Mouse (Mus musculus): ENCODE measurements around the gene Tusc2. TPM values are rescaled to one million over a fixed set of nuclear protein-coding genes. Genes with fewer than 3 reads are reported as not detected.

Gene Tusc2
- polyA plus RNA-seq, 1 experiment from 2014 or later, result 63.4 TPM

GRCm38 (mm10) chr9:107600745-107601144 lies 37.7 kb downstream of the Tusc2 start:
- 82% methylated on average over 12 of the region's 12 CpGs for WGBS
- H3K27me3 ChIP-seq (replicated peaks; ENCODE audit: low read depth, poor library complexity, severe bottlenecking), result peaks cover 30% of the 10 kb centered on the region
- H3K9me3 ChIP-seq, result no peaks in the 10 kb centered on the region
- 0 out of 2 replicates have a peak, but pooled peaks cover 4% of the 10 kb centered on the region for H3K36me3 ChIP-seq (replicated peaks)
- peaks cover 44% of the 10 kb centered on the region for H3K4me1 ChIP-seq
- H3K4me3 ChIP-seq, result no peak overlapping the region
- H3K27ac ChIP-seq (replicated peaks), result no peak overlapping the region
- DNase-seq (ENCODE audit: low spot score), result no peak

GRCm38 (mm10) chr9:107601275-107601674 lies 38.2 kb downstream of the Tusc2 start:
- Histone ChIP-seq H3K27ac (replicated peaks) (0 out of 2 replicates have a peak overlapping the region, but pooled peaks have one; percentile 65), H3K4me3 (no peak overlapping the region), H3K4me1 (peaks cover 50% of the 10 kb centered on the region), H3K36me3 (replicated peaks) (0 out of 2 replicates have a peak, but pooled peaks cover 4% of the 10 kb centered on the region), H3K27me3 (replicated peaks; ENCODE audit: low read depth, poor library complexity, severe bottlenecking) (peaks cover 30% of the 10 kb centered on the region), H3K9me3 (no peaks in the 10 kb centered on the region)
- WGBS, result 87% methylated on average over 11 of the region's 11 CpGs
- DNase-seq (ENCODE audit: low spot score), result no peak

GRCm38 (mm10) chr9:107602068-107602648 lies 39.1 kb downstream of the Tusc2 start:
- WGBS, result 15% methylated on average over 10 of the region's 10 CpGs
- peak overlapping the region; percentile 6; the same call in 1 of the 2 replicates for H3K4me3 ChIP-seq
- H3K36me3 ChIP-seq (replicated peaks), result 0 out of 2 replicates have a peak, but pooled peaks cover 4% of the 10 kb centered on the region
- peaks cover 58% of the 10 kb centered on the region for H3K4me1 ChIP-seq
- H3K27ac ChIP-seq (replicated peaks), result peak overlapping the region; percentile 65
- DNase-seq (ENCODE audit: low spot score), result peak; percentile 92
- no peaks in the 10 kb centered on the region for H3K9me3 ChIP-seq
- H3K27me3 ChIP-seq (replicated peaks; ENCODE audit: low read depth, poor library complexity, severe bottlenecking), result peaks cover 35% of the 10 kb centered on the region

GRCm38 (mm10) chr9:107603251-107603650 lies 40.2 kb downstream of the Tusc2 start:
- H3K36me3 ChIP-seq (replicated peaks), result 0 out of 2 replicates have a peak, but pooled peaks cover 4% of the 10 kb centered on the region
- peaks cover 38% of the 10 kb centered on the region for H3K27me3 ChIP-seq (replicated peaks; ENCODE audit: low read depth, poor library complexity, severe bottlenecking)
- no peaks in the 10 kb centered on the region for H3K9me3 ChIP-seq
- peaks cover 69% of the 10 kb centered on the region for H3K4me1 ChIP-seq
- no peak for DNase-seq (ENCODE audit: low spot score)
- peak overlapping the region; percentile 65 for H3K27ac ChIP-seq (replicated peaks)
- 84% methylated on average over 6 of the region's 6 CpGs for WGBS
- no peak overlapping the region for H3K4me3 ChIP-seq

- Histone ChIP-seq H3K4me3 (peak overlapping the region; percentile 32), H3K27me3 (replicated peaks; ENCODE audit: low read depth, poor library complexity, severe bottlenecking) (peaks cover 28% of the 10 kb centered on the region), H3K4me1 (peaks cover 84% of the 10 kb centered on the region), H3K27ac (replicated peaks) (peak overlapping the region; percentile 60), H3K36me3 (replicated peaks) (no peaks in the 10 kb centered on the region), H3K9me3 (no peaks in the 10 kb centered on the region)
- WGBS, result 33% methylated on average over 23 of the region's 23 CpGs
- no peak for DNase-seq (ENCODE audit: low spot score)
These were observed 42.1 kb downstream of the Tusc2 start for GRCm38 (mm10) chr9:107605041-107605661.

GRCm38 (mm10) chr9:107606591-107606990 lies 43.5 kb downstream of the Tusc2 start:
- H3K36me3 ChIP-seq (replicated peaks), result no peaks in the 10 kb centered on the region
- H3K27ac ChIP-seq (replicated peaks), result peak overlapping the region; percentile 80
- peak; percentile 57 for DNase-seq (ENCODE audit: low spot score)
- H3K4me3 ChIP-seq, result peak overlapping the region; percentile 29
- no peaks in the 10 kb centered on the region for H3K9me3 ChIP-seq
- H3K27me3 ChIP-seq (replicated peaks; ENCODE audit: low read depth, poor library complexity, severe bottlenecking), result peaks cover 24% of the 10 kb centered on the region
- WGBS, result 6% methylated on average over 9 of the region's 9 CpGs
- peaks cover 92% of the 10 kb centered on the region for H3K4me1 ChIP-seq

- H3K36me3 ChIP-seq (replicated peaks), result no peaks in the 10 kb centered on the region
- peak overlapping the region; percentile 29 for H3K4me3 ChIP-seq
- H3K4me1 ChIP-seq, result peaks cover 94% of the 10 kb centered on the region
- H3K27ac ChIP-seq (replicated peaks), result peak overlapping the region; percentile 80
- H3K27me3 ChIP-seq (replicated peaks; ENCODE audit: low read depth, poor library complexity, severe bottlenecking), result peaks cover 24% of the 10 kb centered on the region
- H3K9me3 ChIP-seq, result no peaks in the 10 kb centered on the region
- DNase-seq (ENCODE audit: low spot score), result no peak
- WGBS, result 71% methylated on average over 2 of the region's 2 CpGs
These were observed 44.0 kb downstream of the Tusc2 start for GRCm38 (mm10) chr9:107607036-107607435.

- Histone ChIP-seq H3K9me3 (no peaks in the 10 kb centered on the region), H3K27ac (replicated peaks) (peak overlapping the region; percentile 80), H3K36me3 (replicated peaks) (no peaks in the 10 kb centered on the region), H3K4me1 (peaks cover 94% of the 10 kb centered on the region), H3K4me3 (no peak overlapping the region), H3K27me3 (replicated peaks; ENCODE audit: low read depth, poor library complexity, severe bottlenecking) (peaks cover 21% of the 10 kb centered on the region)
- 57% methylated on average over 9 of the region's 9 CpGs for WGBS
- DNase-seq (ENCODE audit: low spot score), result no peak
These were observed 44.7 kb downstream of the Tusc2 start for GRCm38 (mm10) chr9:107607653-107608245.

GRCm38 (mm10) chr9:107608741-107609432 lies 45.8 kb downstream of the Tusc2 start, which contains the start of gene Sema3b:
Gene Sema3b, minus strand, starts transcription at chr9:107609229.
- peak within 1 kb of the TSS; percentile 33 for H3K4me3 ChIP-seq
- DNase-seq (ENCODE audit: low spot score), result peak; percentile 61
- no peaks in the 10 kb centered on the region for H3K9me3 ChIP-seq
- H3K27ac ChIP-seq (replicated peaks), result peak within 1 kb of the TSS; percentile 80
- peaks cover 4% of the 10 kb centered on the region for H3K36me3 ChIP-seq (replicated peaks)
- H3K27me3 ChIP-seq (replicated peaks; ENCODE audit: low read depth, poor library complexity, severe bottlenecking), result peaks cover 10% of the 10 kb centered on the region
- H3K4me1 ChIP-seq, result peaks cover 94% of the 10 kb centered on the region
- 34% methylated on average over 12 of the region's 12 CpGs for WGBS

- Histone ChIP-seq H3K4me1 (peaks cover 92% of the 10 kb centered on the region), H3K4me3 (peak overlapping the region; percentile 33)
- WGBS, result 62% methylated on average over 4 of the region's 4 CpGs
These were observed 46.4 kb downstream of the Tusc2 start for GRCm38 (mm10) chr9:107609433-107609830.

GRCm38 (mm10) chr9:107611456-107612190 lies 48.6 kb downstream of the Tusc2 start:
- peak overlapping the region; percentile 96 for H3K27ac ChIP-seq (replicated peaks)
- peaks cover 32% of the 10 kb centered on the region for H3K36me3 ChIP-seq (replicated peaks)
- DNase-seq (ENCODE audit: low spot score), result no peak
- 75% methylated on average over 6 of the region's 6 CpGs for WGBS
- no peaks in the 10 kb centered on the region for H3K9me3 ChIP-seq
- H3K4me3 ChIP-seq, result peak overlapping the region; percentile 59
- H3K27me3 ChIP-seq (replicated peaks; ENCODE audit: low read depth, poor library complexity, severe bottlenecking), result peaks cover 8% of the 10 kb centered on the region; the same call in 1 of the 2 replicates
- peaks cover 76% of the 10 kb centered on the region for H3K4me1 ChIP-seq

More at GRCm38 (mm10) chr9:107609433-107609830, 46.4 kb downstream of the Tusc2 start:
- Histone ChIP-seq H3K9me3 (no peaks in the 10 kb centered on the region), H3K27me3 (replicated peaks; ENCODE audit: low read depth, poor library complexity, severe bottlenecking) (peaks cover 8% of the 10 kb centered on the region; the same call in 1 of the 2 replicates), H3K27ac (replicated peaks) (peak overlapping the region; percentile 80), H3K36me3 (replicated peaks) (peaks cover 10% of the 10 kb centered on the region)
- DNase-seq (ENCODE audit: low spot score), result no peak

All from embryonic facial prominence, embryonic 10.5 days (tissue).